Mouse (Mus musculus): ENCODE measurements around the gene Gprin3.
"Not testable (repeated sequence)": the region's sequence is repeated elsewhere in the genome, so short reads cannot be mapped to it uniquely, and the experiment has no call there.

Gene Gprin3

GRCm38 (mm10) chr6:59341146-59341545, 84.9 kb downstream of the Gprin3 start:
- no peak for DNase-seq

GRCm38 (mm10) chr6:59328297-59328696, 97.8 kb downstream of the Gprin3 start:
- no peak for DNase-seq

GRCm38 (mm10) chr6:59315868-59316267, 110.2 kb downstream of the Gprin3 start:
- DNase-seq = no peak

- no peak for DNase-seq
Measured at GRCm38 (mm10) chr6:59315090-59315489, 111.0 kb downstream of the Gprin3 start.

DNA sequence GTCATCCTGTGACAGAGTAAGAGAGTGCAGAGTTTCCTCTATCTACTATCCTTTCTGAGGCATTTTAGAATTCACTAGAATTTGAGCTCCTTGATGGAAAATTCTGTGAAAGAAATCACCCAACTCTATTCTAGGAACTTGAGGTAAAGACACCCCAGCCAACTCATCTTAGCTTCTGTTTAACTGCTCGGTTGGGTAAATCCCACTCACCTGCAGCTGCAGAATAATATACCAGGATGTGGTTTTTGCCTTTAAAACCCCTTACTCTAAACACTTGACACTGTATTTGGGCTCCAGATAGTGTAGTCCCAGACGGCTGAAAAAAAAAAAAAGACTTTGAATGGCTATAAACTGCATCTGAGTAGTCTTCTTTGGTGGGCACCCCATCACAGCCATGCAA, 112.9 kb downstream of the Gprin3 start:
- no peak for DNase-seq

DNA sequence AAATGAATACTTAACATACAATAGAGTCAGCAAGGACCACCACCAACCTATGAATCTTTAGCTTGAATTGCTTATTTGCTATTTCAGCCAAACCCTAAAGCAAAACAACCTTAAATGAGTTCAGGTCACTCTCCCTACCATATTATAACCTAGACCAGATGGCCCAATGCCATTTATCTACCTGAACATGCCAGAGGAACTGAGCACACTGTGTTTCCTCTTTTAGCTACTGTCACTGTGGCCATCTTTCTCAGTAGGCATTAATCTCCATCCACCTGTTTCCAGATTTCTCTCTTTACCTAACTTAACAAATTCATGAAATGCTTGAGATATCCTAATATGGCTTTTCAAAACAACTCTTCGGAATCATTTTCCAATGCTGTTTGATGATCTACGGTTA, 114.9 kb downstream of the Gprin3 start:
- DNase-seq = no peak

DNA sequence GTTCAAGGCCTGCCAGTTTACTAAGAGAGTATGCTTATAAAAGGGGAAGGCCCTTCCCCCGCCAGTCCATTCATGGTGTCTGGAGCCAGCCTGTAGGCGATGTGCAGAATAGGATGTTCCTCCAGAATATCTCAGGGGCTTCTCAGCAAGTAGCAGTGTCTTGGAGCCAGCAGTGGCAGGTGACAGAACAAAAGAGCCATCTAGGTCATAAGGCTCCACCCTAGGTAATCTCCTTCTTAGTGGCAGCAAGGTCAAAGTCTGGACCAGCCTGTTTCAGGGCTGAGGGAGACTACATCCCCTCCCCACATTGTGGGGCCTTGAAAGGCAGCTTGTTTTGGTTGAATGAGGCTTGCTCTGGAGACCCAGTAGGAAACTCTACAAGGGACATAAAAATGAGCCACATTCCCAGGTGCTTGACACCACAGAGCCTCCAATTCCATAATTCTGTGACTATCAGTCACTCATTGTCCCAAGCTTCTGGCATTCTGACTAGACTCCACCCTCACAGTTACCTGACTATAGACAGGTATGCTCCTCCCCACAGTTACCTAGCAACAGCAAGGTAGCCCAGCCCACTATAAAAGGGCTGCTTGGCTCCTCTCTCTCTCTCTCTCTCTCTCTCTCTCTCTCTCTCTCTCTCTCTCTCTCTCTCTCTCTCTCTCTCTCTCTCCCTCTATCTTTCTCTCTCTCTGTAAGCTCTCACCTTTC, 121.7 kb downstream of the Gprin3 start:
- DNase-seq = not testable (repeated sequence)

DNA sequence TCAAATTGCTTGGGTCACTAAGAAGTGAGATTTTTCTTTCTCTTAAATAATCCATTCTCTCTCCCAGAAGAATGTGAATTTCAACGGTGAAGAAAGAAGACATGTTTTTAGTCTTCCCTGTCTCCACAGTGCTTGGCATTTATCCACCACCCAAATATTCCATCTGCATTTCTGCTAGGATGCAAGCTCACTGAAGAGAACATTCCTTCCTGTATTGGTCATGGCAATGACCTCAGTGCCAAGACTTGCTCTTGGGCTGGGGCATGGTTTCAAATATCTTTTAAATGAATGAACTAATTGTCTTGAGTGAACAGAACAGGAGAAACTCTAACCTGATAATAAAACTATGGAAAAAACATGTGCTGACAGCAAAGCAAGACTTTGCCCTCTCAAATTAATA, 123.1 kb downstream of the Gprin3 start:
- DNase-seq = no peak
